Mouse (Mus musculus): ENCODE results near the gene Il1f5. TPM values are rescaled to one million over a fixed set of nuclear protein-coding genes. Genes with fewer than 3 reads are reported as not detected.

Il1f5 gene
- polyA plus RNA-seq, 1 experiment from 2014 or later: not detected

- Histone ChIP-seq H3K36me3 (ENCODE audit: control insufficient read depth, insufficient read depth) (no peaks in the 10 kb centered on the region), H3K4me3 (ENCODE audit: low read depth, low read length) (no peak overlapping the region), H3K27me3 (replicated peaks; ENCODE audit: control insufficient read depth, insufficient read depth, low read length) (no peaks in the 10 kb centered on the region), H3K4me1 (replicated peaks; ENCODE audit: control insufficient read depth, insufficient read depth, low read length) (no peaks in the 10 kb centered on the region), H3K27ac (ENCODE audit: low read depth, low read length) (no peak overlapping the region), H3K9me3 (ENCODE audit: control insufficient read depth) (no peaks in the 10 kb centered on the region), H3K9ac (ENCODE audit: low read depth, low read length) (no peak overlapping the region), H3K4me2 (replicated peaks; ENCODE audit: low read depth) (no peak overlapping the region)
- peak; percentile 88 for TF ChIP-seq CTCF (IDR thresholded peaks at IDR 0.05; ENCODE audit: low read depth)
- ATAC-seq: no peak
- WGBS: 7% methylated on average over 3 of the region's 3 CpGs
Observed at GRCm38 (mm10) chr2:24296837-24297236, 20.1 kb downstream of the Il1f5 start.

GRCm38 (mm10) chr2:24311302-24312001, 34.7 kb downstream of the Il1f5 start:
- no peaks in the 10 kb centered on the region for H3K4me1 ChIP-seq (replicated peaks; ENCODE audit: control insufficient read depth, insufficient read depth, low read length)
- H3K9ac ChIP-seq (ENCODE audit: low read depth, low read length): no peak overlapping the region
- H3K4me2 ChIP-seq (replicated peaks; ENCODE audit: low read depth): no peak overlapping the region
- no peak for ATAC-seq
- 59% methylated on average over 6 of the region's 6 CpGs for WGBS
- H3K27ac ChIP-seq (ENCODE audit: low read depth, low read length): no peak overlapping the region
- H3K36me3 ChIP-seq (ENCODE audit: control insufficient read depth, insufficient read depth): no peaks in the 10 kb centered on the region
- H3K9me3 ChIP-seq (ENCODE audit: control insufficient read depth): no peaks in the 10 kb centered on the region
- no peaks in the 10 kb centered on the region for H3K27me3 ChIP-seq (replicated peaks; ENCODE audit: control insufficient read depth, insufficient read depth, low read length)
- H3K4me3 ChIP-seq (ENCODE audit: low read depth, low read length): no peak overlapping the region
- TF ChIP-seq CTCF (IDR thresholded peaks at IDR 0.05; ENCODE audit: low read depth): no peak

- 38% methylated on average over 1 of the region's 1 CpGs for WGBS
- Histone ChIP-seq H3K4me1 (replicated peaks; ENCODE audit: control insufficient read depth, insufficient read depth, low read length) (no peaks in the 10 kb centered on the region), H3K4me3 (ENCODE audit: low read depth, low read length) (no peak overlapping the region), H3K9ac (ENCODE audit: low read depth, low read length) (no peak overlapping the region), H3K27me3 (replicated peaks; ENCODE audit: control insufficient read depth, insufficient read depth, low read length) (no peaks in the 10 kb centered on the region), H3K27ac (ENCODE audit: low read depth, low read length) (no peak overlapping the region), H3K36me3 (ENCODE audit: control insufficient read depth, insufficient read depth) (no peaks in the 10 kb centered on the region), H3K9me3 (ENCODE audit: control insufficient read depth) (no peaks in the 10 kb centered on the region), H3K4me2 (replicated peaks; ENCODE audit: low read depth) (no peak overlapping the region)
- TF ChIP-seq CTCF (IDR thresholded peaks at IDR 0.05; ENCODE audit: low read depth): no peak
- no peak for ATAC-seq
Observed at GRCm38 (mm10) chr2:24316919-24317318, 40.2 kb downstream of the Il1f5 start.

GRCm38 (mm10) chr2:24317919-24318598, 41.3 kb downstream of the Il1f5 start:
- H3K4me1 ChIP-seq (replicated peaks; ENCODE audit: control insufficient read depth, insufficient read depth, low read length): no peaks in the 10 kb centered on the region
- no peak overlapping the region for H3K27ac ChIP-seq (ENCODE audit: low read depth, low read length)
- H3K4me3 ChIP-seq (ENCODE audit: low read depth, low read length): no peak overlapping the region
- ATAC-seq: peak; percentile 25; the same call in 1 of the 2 replicates
- H3K27me3 ChIP-seq (replicated peaks; ENCODE audit: control insufficient read depth, insufficient read depth, low read length): no peaks in the 10 kb centered on the region
- H3K9me3 ChIP-seq (ENCODE audit: control insufficient read depth): no peaks in the 10 kb centered on the region
- no peak overlapping the region for H3K9ac ChIP-seq (ENCODE audit: low read depth, low read length)
- no peaks in the 10 kb centered on the region for H3K36me3 ChIP-seq (ENCODE audit: control insufficient read depth, insufficient read depth)
- TF ChIP-seq CTCF (IDR thresholded peaks at IDR 0.05; ENCODE audit: low read depth): no peak
- 59% methylated on average over 4 of the region's 4 CpGs for WGBS
- H3K4me2 ChIP-seq (replicated peaks; ENCODE audit: low read depth): no peak overlapping the region

Other genes starting within 250 kb of the Il1f5 start
- 2.8 and 3.3 TPM in 2 replicates for gene Hnmt, start 227.6 kb upstream of the Il1f5 start, polyA plus RNA-seq (2015; fragmentation: Nextera tagmentation; extraction: Ambion mirVana)
- not detected in 2 replicates for gene Tbpl2, start 180.4 kb upstream of the Il1f5 start, polyA plus RNA-seq (2015; fragmentation: Nextera tagmentation; extraction: Ambion mirVana)
- gene Il1f8, start 123.8 kb upstream of the Il1f5 start, polyA plus RNA-seq (2015; fragmentation: Nextera tagmentation; extraction: Ambion mirVana): not detected in 2 replicates
- gene Il1f9, start 90.5 kb upstream of the Il1f5 start, polyA plus RNA-seq (2015; fragmentation: Nextera tagmentation; extraction: Ambion mirVana): not detected in 2 replicates
- gene Il1f6, start 61.5 kb upstream of the Il1f5 start, polyA plus RNA-seq (2015; fragmentation: Nextera tagmentation; extraction: Ambion mirVana): not detected in 2 replicates
- gene Il1f10, start 14.2 kb downstream of the Il1f5 start, polyA plus RNA-seq (2015; fragmentation: Nextera tagmentation; extraction: Ambion mirVana): not detected in 2 replicates
- gene Il1rn, start 59.9 kb downstream of the Il1f5 start, polyA plus RNA-seq (2015; fragmentation: Nextera tagmentation; extraction: Ambion mirVana): 0.23 and 0.51 TPM in 2 replicates
- 5.2 and 5.4 TPM in 2 replicates for gene Psd4, start 90.6 kb downstream of the Il1f5 start, polyA plus RNA-seq (2015; fragmentation: Nextera tagmentation; extraction: Ambion mirVana)
- gene Pax8, start 198.6 kb downstream of the Il1f5 start, polyA plus RNA-seq (2015; fragmentation: Nextera tagmentation; extraction: Ambion mirVana): 0.52 and 0.64 TPM in 2 replicates

All from intestine, postnatal 0 days (tissue).